Mouse (Mus musculus): Measurements from ENCODE around the gene Tmem150a. TPM values are rescaled to one million over a fixed set of nuclear protein-coding genes. Genes with fewer than 3 reads are reported as not detected.

The Tmem150a gene
- polyA plus RNA-seq, 1 experiment from 2014 or later = 15.6 TPM

DNA sequence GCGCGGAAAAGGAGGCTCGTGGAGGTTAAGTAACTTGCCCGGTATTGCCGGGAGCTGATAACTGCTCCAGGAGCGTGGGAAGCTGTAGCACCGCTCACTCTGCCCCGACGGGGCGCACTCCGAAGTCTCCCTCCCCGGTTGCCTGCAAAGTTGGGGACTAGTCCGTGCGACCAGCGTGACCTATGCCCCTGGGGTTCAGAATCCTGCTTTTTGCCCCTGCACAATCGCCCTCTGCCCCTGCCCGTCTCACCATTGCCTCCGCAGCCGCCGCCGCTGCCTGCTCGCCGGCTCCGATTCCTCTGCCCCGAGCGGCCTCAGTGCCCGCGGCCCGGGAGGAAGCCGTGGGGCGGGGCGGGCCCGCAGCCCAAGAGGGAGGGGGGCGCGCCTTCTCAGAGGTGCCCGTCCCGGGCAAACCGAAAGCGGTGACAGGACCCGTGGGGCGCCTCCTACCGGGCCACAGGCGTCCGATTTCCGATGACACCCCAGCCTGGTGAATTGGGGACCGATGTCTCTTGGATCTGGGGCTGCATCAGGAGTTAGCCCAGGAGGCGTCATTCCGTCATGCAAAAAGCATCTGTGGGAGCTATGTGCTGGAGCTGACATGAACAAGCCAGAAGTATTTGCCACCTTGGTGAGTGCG, 25.0 kb downstream of the Tmem150a start, which contains the start of gene Vamp5:
Gene Vamp5 (minus strand): TSS at position 338 of the 640 bp plus-strand sequence.
- Histone ChIP-seq H3K9me3 (no peaks in the 10 kb centered on the region), H3K9ac (replicated peaks) (peak within 1 kb of the TSS; percentile 40), H3K4me2 (replicated peaks) (peak within 1 kb of the TSS; percentile 60), H3K27me3 (peaks cover 22% of the 10 kb centered on the region; the same call in 1 of the 2 replicates), H3K36me3 (no peaks in the 10 kb centered on the region), H3K4me1 (peaks cover 7% of the 10 kb centered on the region), H3K27ac (replicated peaks) (no peak within 1 kb of the TSS), H3K4me3 (peak within 1 kb of the TSS; percentile 40)
- 2% methylated on average over 47 of the region's 49 CpGs for WGBS
- peak; percentile 64; the same call in 1 of the 2 replicates for ATAC-seq (replicated peaks)

GRCm38 (mm10) chr6:72382494-72382893, 27.2 kb downstream of the Tmem150a start:
- Histone ChIP-seq H3K4me3 (no peak overlapping the region), H3K9ac (replicated peaks) (no peak overlapping the region), H3K27me3 (peaks cover 22% of the 10 kb centered on the region; the same call in 1 of the 2 replicates), H3K4me2 (replicated peaks) (no peak overlapping the region), H3K27ac (replicated peaks) (no peak overlapping the region), H3K9me3 (no peaks in the 10 kb centered on the region), H3K4me1 (peaks cover 7% of the 10 kb centered on the region), H3K36me3 (no peaks in the 10 kb centered on the region)
- 84% methylated on average over 6 of the region's 6 CpGs for WGBS
- ATAC-seq (replicated peaks) = no peak

DNA sequence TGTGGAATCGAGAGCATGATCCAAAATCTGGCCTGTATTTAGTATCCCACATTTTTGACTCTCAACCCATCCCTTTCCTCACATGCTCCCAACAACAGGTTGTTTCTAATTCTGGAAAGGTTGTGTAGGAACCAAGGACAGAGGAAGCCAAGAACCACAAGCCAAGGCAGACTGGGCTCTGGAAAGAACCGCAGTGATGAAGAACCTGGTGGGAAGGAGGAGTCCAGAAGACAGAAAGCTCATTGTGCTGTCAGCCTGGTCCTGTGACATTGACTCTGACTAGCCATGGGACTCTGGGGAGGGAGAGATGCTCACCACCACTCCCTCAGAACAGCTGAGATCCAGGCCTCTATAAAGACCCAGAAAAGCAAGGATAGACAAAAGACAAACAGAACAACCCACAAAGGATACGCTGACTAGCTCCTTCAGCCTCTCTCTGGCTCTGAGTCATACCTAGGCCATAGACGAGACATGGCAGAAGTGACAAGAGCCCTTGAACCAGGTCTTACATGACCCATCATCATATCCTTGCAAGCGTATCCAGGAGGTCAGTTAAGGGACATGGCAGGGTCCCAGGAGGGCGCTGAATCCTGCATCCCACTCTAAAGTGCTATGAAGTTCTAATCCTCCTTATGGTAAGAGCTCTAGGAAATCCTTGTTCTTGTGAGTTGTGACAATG, 28.0 kb downstream of the Tmem150a start:
- WGBS = 83% methylated on average over 6 of the region's 6 CpGs
- H3K27ac ChIP-seq (replicated peaks) = no peak overlapping the region
- peaks cover 22% of the 10 kb centered on the region; the same call in 1 of the 2 replicates for H3K27me3 ChIP-seq
- H3K9me3 ChIP-seq = no peaks in the 10 kb centered on the region
- no peak overlapping the region for H3K4me2 ChIP-seq (replicated peaks)
- H3K4me3 ChIP-seq = no peak overlapping the region
- ATAC-seq (replicated peaks) = no peak
- H3K9ac ChIP-seq (replicated peaks) = no peak overlapping the region
- peaks cover 7% of the 10 kb centered on the region for H3K4me1 ChIP-seq
- no peaks in the 10 kb centered on the region for H3K36me3 ChIP-seq

DNA sequence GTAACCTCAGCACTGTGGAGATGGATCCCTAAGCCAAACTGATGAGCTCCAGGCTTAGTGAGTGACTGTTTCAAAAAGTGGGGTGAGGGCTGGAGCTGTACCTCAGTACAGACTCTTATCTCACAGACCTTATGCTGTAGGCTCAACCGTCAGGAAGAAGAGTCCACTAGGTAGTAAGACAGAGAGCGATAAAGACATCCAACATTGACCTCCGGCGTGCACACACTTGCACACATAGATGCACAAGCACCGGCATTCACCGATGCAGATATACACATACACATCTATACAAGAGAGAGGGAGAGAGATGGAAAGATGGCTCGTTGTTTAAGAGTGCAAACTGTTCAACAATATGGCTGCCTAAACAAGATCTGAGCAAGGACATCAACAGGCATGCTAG, 28.7 kb downstream of the Tmem150a start:
- Histone ChIP-seq H3K9ac (replicated peaks) (no peak overlapping the region), H3K27ac (replicated peaks) (no peak overlapping the region), H3K36me3 (no peaks in the 10 kb centered on the region), H3K4me1 (peaks cover 7% of the 10 kb centered on the region), H3K9me3 (no peaks in the 10 kb centered on the region), H3K27me3 (peaks cover 22% of the 10 kb centered on the region; the same call in 1 of the 2 replicates), H3K4me3 (no peak overlapping the region), H3K4me2 (replicated peaks) (no peak overlapping the region)
- ATAC-seq (replicated peaks) = no peak
- WGBS = 95% methylated on average over 7 of the region's 7 CpGs

GRCm38 (mm10) chr6:72385258-72385657, 30.0 kb downstream of the Tmem150a start:
- Histone ChIP-seq H3K9me3 (no peaks in the 10 kb centered on the region), H3K27me3 (peaks cover 10% of the 10 kb centered on the region; the same call in 1 of the 2 replicates), H3K27ac (replicated peaks) (no peak overlapping the region), H3K4me3 (no peak overlapping the region), H3K9ac (replicated peaks) (no peak overlapping the region), H3K36me3 (no peaks in the 10 kb centered on the region), H3K4me2 (replicated peaks) (no peak overlapping the region), H3K4me1 (peaks cover 12% of the 10 kb centered on the region)
- WGBS = 89% methylated on average over 4 of the region's 4 CpGs
- no peak for ATAC-seq (replicated peaks)

GRCm38 (mm10) chr6:72386561-72386960, 31.3 kb downstream of the Tmem150a start:
- Histone ChIP-seq H3K4me1 (peaks cover 13% of the 10 kb centered on the region), H3K9me3 (no peaks in the 10 kb centered on the region), H3K4me2 (replicated peaks) (no peak overlapping the region), H3K4me3 (no peak overlapping the region), H3K27ac (replicated peaks) (no peak overlapping the region), H3K9ac (replicated peaks) (no peak overlapping the region), H3K27me3 (no peaks in the 10 kb centered on the region), H3K36me3 (no peaks in the 10 kb centered on the region)
- WGBS = 93% methylated on average over 2 of the region's 2 CpGs
- no peak for ATAC-seq (replicated peaks)

DNA sequence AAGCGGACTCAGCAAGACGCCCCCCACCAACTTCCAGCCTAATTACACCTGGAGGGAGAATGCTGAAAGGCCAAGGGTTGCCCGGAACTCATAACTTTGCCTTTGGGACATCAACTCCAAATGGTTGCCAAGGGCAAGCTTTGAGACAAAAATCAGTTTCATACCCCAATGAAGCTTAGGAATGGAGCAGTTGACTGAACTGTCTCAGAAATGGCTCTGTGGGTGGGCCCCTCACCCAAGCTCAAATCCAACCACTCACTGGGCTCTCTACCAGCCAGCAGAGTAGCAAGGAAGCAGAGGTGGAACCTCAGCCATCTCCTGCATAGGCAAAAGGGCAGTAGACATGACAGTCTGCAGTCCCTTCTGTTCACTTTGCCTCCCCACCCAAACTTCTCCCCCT, 32.6 kb downstream of the Tmem150a start:
- Histone ChIP-seq H3K9me3 (no peaks in the 10 kb centered on the region), H3K27me3 (no peaks in the 10 kb centered on the region), H3K4me2 (replicated peaks) (no peak overlapping the region), H3K4me3 (no peak overlapping the region), H3K4me1 (peaks cover 13% of the 10 kb centered on the region), H3K27ac (replicated peaks) (no peak overlapping the region), H3K9ac (replicated peaks) (no peak overlapping the region), H3K36me3 (no peaks in the 10 kb centered on the region)
- ATAC-seq (replicated peaks) = no peak
- WGBS = 75% methylated on average over 3 of the region's 3 CpGs

GRCm38 (mm10) chr6:72388266-72388665, 33.0 kb downstream of the Tmem150a start:
- ATAC-seq (replicated peaks) = no peak
- Histone ChIP-seq H3K4me3 (no peak overlapping the region), H3K9me3 (no peaks in the 10 kb centered on the region), H3K27ac (replicated peaks) (no peak overlapping the region), H3K36me3 (no peaks in the 10 kb centered on the region), H3K4me2 (replicated peaks) (no peak overlapping the region), H3K27me3 (no peaks in the 10 kb centered on the region), H3K9ac (replicated peaks) (no peak overlapping the region), H3K4me1 (peaks cover 13% of the 10 kb centered on the region)
- WGBS = 76% methylated on average over 10 of the region's 10 CpGs

DNA sequence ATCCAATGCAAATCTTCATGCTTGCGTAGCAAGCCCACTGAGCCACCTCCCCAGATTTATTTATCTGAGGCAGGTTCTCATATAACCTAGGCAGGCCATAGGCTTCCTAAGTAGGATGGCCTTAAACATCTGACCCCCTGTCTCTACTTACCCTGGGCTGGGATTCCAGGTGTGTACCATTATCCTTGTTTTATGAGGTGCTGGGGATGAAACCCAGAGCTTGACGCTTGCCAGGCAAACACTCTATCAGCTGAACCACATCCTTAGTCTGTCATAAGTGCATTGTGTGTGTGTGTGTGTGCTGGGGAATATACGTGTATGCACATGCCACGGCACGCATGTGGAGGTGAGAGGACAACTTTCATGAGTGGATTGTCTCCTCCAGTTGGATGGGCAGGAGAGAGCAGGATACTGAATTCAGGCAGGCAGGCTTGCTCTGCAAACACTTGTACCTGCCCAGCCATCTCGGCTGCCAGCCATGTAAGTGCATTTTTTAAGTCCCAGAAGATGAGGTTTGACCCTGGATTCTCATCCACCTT, 33.6 kb downstream of the Tmem150a start:
- H3K9ac ChIP-seq (replicated peaks) = no peak overlapping the region
- H3K9me3 ChIP-seq = no peaks in the 10 kb centered on the region
- peaks cover 13% of the 10 kb centered on the region for H3K4me1 ChIP-seq
- no peak overlapping the region for H3K4me3 ChIP-seq
- no peak overlapping the region for H3K4me2 ChIP-seq (replicated peaks)
- H3K27ac ChIP-seq (replicated peaks) = no peak overlapping the region
- H3K36me3 ChIP-seq = no peaks in the 10 kb centered on the region
- ATAC-seq (replicated peaks) = no peak
- no peaks in the 10 kb centered on the region for H3K27me3 ChIP-seq
- WGBS = 95% methylated on average over 6 of the region's 6 CpGs

GRCm38 (mm10) chr6:72389471-72389940, 34.3 kb downstream of the Tmem150a start:
- H3K27ac ChIP-seq (replicated peaks) = no peak overlapping the region
- ATAC-seq (replicated peaks) = 0 out of 2 replicates have a peak, but pooled peaks have one; percentile 11

GRCm38 (mm10) chr6:72389941-72390771, 34.9 kb downstream of the Tmem150a start, which contains the start of gene Vamp8:
TSS of gene Vamp8 (minus strand) at chr6:72390703.
- no peaks in the 10 kb centered on the region for H3K27me3 ChIP-seq
- H3K4me2 ChIP-seq (replicated peaks) = peak within 1 kb of the TSS; percentile 55
- no peaks in the 10 kb centered on the region for H3K36me3 ChIP-seq
- H3K4me1 ChIP-seq = peaks cover 13% of the 10 kb centered on the region
- no peaks in the 10 kb centered on the region for H3K9me3 ChIP-seq
- peak; percentile 43; the same call in 1 of the 2 replicates for ATAC-seq (replicated peaks)
- peak within 1 kb of the TSS; percentile 29 for H3K4me3 ChIP-seq
- peak within 1 kb of the TSS; percentile 27 for H3K9ac ChIP-seq (replicated peaks)
- H3K27ac ChIP-seq (replicated peaks) = no peak within 1 kb of the TSS
- 1% methylated on average over 32 of the region's 33 CpGs for WGBS

More at GRCm38 (mm10) chr6:72389471-72389940, 34.3 kb downstream of the Tmem150a start:
- Histone ChIP-seq H3K9me3 (no peaks in the 10 kb centered on the region), H3K4me1 (peaks cover 13% of the 10 kb centered on the region), H3K4me3 (peak overlapping the region; percentile 29), H3K27me3 (no peaks in the 10 kb centered on the region), H3K36me3 (no peaks in the 10 kb centered on the region), H3K9ac (replicated peaks) (peak overlapping the region; percentile 27), H3K4me2 (replicated peaks) (peak overlapping the region; percentile 55)
- 35% methylated on average over 13 of the region's 13 CpGs for WGBS
